Mouse (Mus musculus) bone marrow macrophage, adult 2 months (primary cell): ENCODE data around the gene Abhd14a.

ENCODE experiments used
- CTCF ChIP-seq: IDR thresholded peaks from 2 replicates; pipeline ENCODE4 v1.5.1; 2012; ENCODE audit warnings: low read depth, mild to moderate bottlenecking, low read length, moderate library complexity
- POLR2A ChIP-seq: IDR thresholded peaks from 2 replicates; pipeline ENCODE4 v1.6.1; 2012; ENCODE audit warnings: mild to moderate bottlenecking, low read depth, low read length, borderline replicate concordance

DNA sequence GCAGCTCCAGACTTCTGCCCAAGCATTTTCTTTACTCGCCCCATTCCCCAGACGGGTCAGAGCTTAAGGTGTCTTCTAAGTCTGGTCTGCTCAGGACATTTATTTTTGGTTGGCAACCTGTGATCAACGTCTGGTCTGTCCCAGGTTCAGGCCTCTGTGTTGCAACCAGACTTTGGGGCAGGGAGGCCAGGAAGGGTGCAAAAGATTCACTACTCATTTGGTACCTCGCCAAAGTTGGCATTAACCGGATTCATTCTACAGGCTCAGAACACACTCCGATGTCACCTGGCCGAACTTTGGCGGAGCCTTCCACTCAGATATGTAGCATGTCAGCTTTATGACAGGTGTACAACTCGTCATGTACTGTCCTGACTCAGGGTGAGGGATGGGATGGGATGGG is 473 bp upstream of the Abhd14a start:
- TF ChIP-seq POLR2A (no peak), CTCF (no peak)
